Mouse (Mus musculus): ENCODE data around the gene Mllt3. TPM values are rescaled to one million over a fixed set of nuclear protein-coding genes. Genes with fewer than 3 reads are reported as not detected.

Mllt3 gene
- polyA plus RNA-seq, 1 experiment from 2014 or later = 72.4 TPM

GRCm38 (mm10) chr4:87823623-87824022 is 209.5 kb downstream of the Mllt3 start:
- no peak for DNase-seq (ENCODE audit: low spot score)
- ATAC-seq (ENCODE audit: insufficient read depth, low FRiP score, low TSS enrichment) = no peak
- Histone ChIP-seq H3K36me3 (ENCODE audit: control insufficient read depth, insufficient read depth, low read length) (no peaks in the 10 kb centered on the region), H3K4me3 (ENCODE audit: low read depth, low read length) (no peak overlapping the region), H3K9ac (ENCODE audit: low read length) (no peak overlapping the region), H3K9me3 (ENCODE audit: control insufficient read depth, low read length) (no peaks in the 10 kb centered on the region), H3K27ac (ENCODE audit: low read depth, low read length) (no peak overlapping the region), H3K4me2 (ENCODE audit: low read depth) (no peak overlapping the region), H3K27me3 (ENCODE audit: control insufficient read depth, insufficient read depth, low read length) (no peaks in the 10 kb centered on the region), H3K4me1 (ENCODE audit: control insufficient read depth, insufficient read depth, low read length) (no peaks in the 10 kb centered on the region)
- 89% methylated on average over 3 of the region's 3 CpGs for whole genome bisulfite sequencing

GRCm38 (mm10) chr4:87823191-87823590 is 210.0 kb downstream of the Mllt3 start:
- Histone ChIP-seq H3K4me2 (ENCODE audit: low read depth) (no peak overlapping the region), H3K9ac (ENCODE audit: low read length) (no peak overlapping the region), H3K9me3 (ENCODE audit: control insufficient read depth, low read length) (no peaks in the 10 kb centered on the region), H3K4me3 (ENCODE audit: low read depth, low read length) (no peak overlapping the region), H3K4me1 (ENCODE audit: control insufficient read depth, insufficient read depth, low read length) (no peaks in the 10 kb centered on the region), H3K27me3 (ENCODE audit: control insufficient read depth, insufficient read depth, low read length) (no peaks in the 10 kb centered on the region), H3K27ac (ENCODE audit: low read depth, low read length) (no peak overlapping the region), H3K36me3 (ENCODE audit: control insufficient read depth, insufficient read depth, low read length) (no peaks in the 10 kb centered on the region)
- no peak for ATAC-seq (ENCODE audit: insufficient read depth, low FRiP score, low TSS enrichment)
- 88% methylated on average over 6 of the region's 6 CpGs for WGBS
- DNase-seq (ENCODE audit: low spot score) = no peak

GRCm38 (mm10) chr4:87820911-87821310 is 212.3 kb downstream of the Mllt3 start:
- Histone ChIP-seq H3K4me2 (ENCODE audit: low read depth) (no peak overlapping the region), H3K27ac (ENCODE audit: low read depth, low read length) (no peak overlapping the region), H3K9me3 (ENCODE audit: control insufficient read depth, low read length) (no peaks in the 10 kb centered on the region), H3K4me3 (ENCODE audit: low read depth, low read length) (no peak overlapping the region), H3K36me3 (ENCODE audit: control insufficient read depth, insufficient read depth, low read length) (no peaks in the 10 kb centered on the region), H3K4me1 (ENCODE audit: control insufficient read depth, insufficient read depth, low read length) (no peaks in the 10 kb centered on the region), H3K27me3 (ENCODE audit: control insufficient read depth, insufficient read depth, low read length) (no peaks in the 10 kb centered on the region), H3K9ac (ENCODE audit: low read length) (no peak overlapping the region)
- WGBS = 89% methylated on average over 3 of the region's 3 CpGs
- no peak for DNase-seq (ENCODE audit: low spot score)
- no peak for ATAC-seq (ENCODE audit: insufficient read depth, low FRiP score, low TSS enrichment)

GRCm38 (mm10) chr4:87819182-87819581 is 214.0 kb downstream of the Mllt3 start:
- 62% methylated on average over 9 of the region's 9 CpGs for WGBS

GRCm38 (mm10) chr4:87818276-87818675 is 214.9 kb downstream of the Mllt3 start:
- Histone ChIP-seq H3K9me3 (ENCODE audit: control insufficient read depth, low read length) (no peaks in the 10 kb centered on the region), H3K4me1 (ENCODE audit: control insufficient read depth, insufficient read depth, low read length) (no peaks in the 10 kb centered on the region), H3K4me2 (ENCODE audit: low read depth) (no peak overlapping the region), H3K36me3 (ENCODE audit: control insufficient read depth, insufficient read depth, low read length) (no peaks in the 10 kb centered on the region), H3K27me3 (ENCODE audit: control insufficient read depth, insufficient read depth, low read length) (no peaks in the 10 kb centered on the region), H3K27ac (ENCODE audit: low read depth, low read length) (no peak overlapping the region), H3K9ac (ENCODE audit: low read length) (no peak overlapping the region), H3K4me3 (ENCODE audit: low read depth, low read length) (no peak overlapping the region)
- DNase-seq (ENCODE audit: low spot score) = no peak
- no peak for ATAC-seq (ENCODE audit: insufficient read depth, low FRiP score, low TSS enrichment)
- WGBS = 98% methylated on average over 1 of the region's 1 CpGs

More at GRCm38 (mm10) chr4:87819182-87819581, 214.0 kb downstream of the Mllt3 start:
- no peaks in the 10 kb centered on the region for H3K4me1 ChIP-seq (ENCODE audit: control insufficient read depth, insufficient read depth, low read length)
- H3K9me3 ChIP-seq (ENCODE audit: control insufficient read depth, low read length) = no peaks in the 10 kb centered on the region
- DNase-seq (ENCODE audit: low spot score) (no peak), ATAC-seq (ENCODE audit: insufficient read depth, low FRiP score, low TSS enrichment) (no peak)
- H3K9ac ChIP-seq (ENCODE audit: low read length) = no peak overlapping the region
- H3K27me3 ChIP-seq (ENCODE audit: control insufficient read depth, insufficient read depth, low read length) = no peaks in the 10 kb centered on the region
- H3K4me2 ChIP-seq (ENCODE audit: low read depth) = no peak overlapping the region
- no peak overlapping the region for H3K27ac ChIP-seq (ENCODE audit: low read depth, low read length)
- H3K36me3 ChIP-seq (ENCODE audit: control insufficient read depth, insufficient read depth, low read length) = no peaks in the 10 kb centered on the region
- H3K4me3 ChIP-seq (ENCODE audit: low read depth, low read length) = no peak overlapping the region

GRCm38 (mm10) chr4:87815465-87816108 is 217.6 kb downstream of the Mllt3 start:
- 84% methylated on average over 7 of the region's 7 CpGs for WGBS
- Histone ChIP-seq H3K27ac (ENCODE audit: low read depth, low read length) (no peak overlapping the region), H3K27me3 (ENCODE audit: control insufficient read depth, insufficient read depth, low read length) (no peaks in the 10 kb centered on the region), H3K4me3 (ENCODE audit: low read depth, low read length) (no peak overlapping the region), H3K9ac (ENCODE audit: low read length) (no peak overlapping the region), H3K4me2 (ENCODE audit: low read depth) (no peak overlapping the region), H3K9me3 (ENCODE audit: control insufficient read depth, low read length) (no peaks in the 10 kb centered on the region), H3K36me3 (ENCODE audit: control insufficient read depth, insufficient read depth, low read length) (no peaks in the 10 kb centered on the region), H3K4me1 (ENCODE audit: control insufficient read depth, insufficient read depth, low read length) (no peaks in the 10 kb centered on the region)
- DNase-seq (ENCODE audit: low spot score) (no peak), ATAC-seq (ENCODE audit: insufficient read depth, low FRiP score, low TSS enrichment) (no peak)

- Histone ChIP-seq H3K4me3 (ENCODE audit: low read depth, low read length) (no peak overlapping the region), H3K27me3 (ENCODE audit: control insufficient read depth, insufficient read depth, low read length) (no peaks in the 10 kb centered on the region), H3K27ac (ENCODE audit: low read depth, low read length) (no peak overlapping the region), H3K4me1 (ENCODE audit: control insufficient read depth, insufficient read depth, low read length) (no peaks in the 10 kb centered on the region), H3K9me3 (ENCODE audit: control insufficient read depth, low read length) (no peaks in the 10 kb centered on the region), H3K9ac (ENCODE audit: low read length) (no peak overlapping the region), H3K36me3 (ENCODE audit: control insufficient read depth, insufficient read depth, low read length) (no peaks in the 10 kb centered on the region), H3K4me2 (ENCODE audit: low read depth) (no peak overlapping the region)
- ATAC-seq (ENCODE audit: insufficient read depth, low FRiP score, low TSS enrichment) (no peak), DNase-seq (ENCODE audit: low spot score) (no peak)
- 90% methylated on average over 2 of the region's 2 CpGs for WGBS
Measured at GRCm38 (mm10) chr4:87811899-87812298, 221.3 kb downstream of the Mllt3 start.

GRCm38 (mm10) chr4:87806196-87806987 is 226.8 kb downstream of the Mllt3 start:
- no peak for ATAC-seq (ENCODE audit: insufficient read depth, low FRiP score, low TSS enrichment)
- no peak overlapping the region for H3K9ac ChIP-seq (ENCODE audit: low read length)
- peaks cover 32% of the 10 kb centered on the region for H3K4me1 ChIP-seq (ENCODE audit: control insufficient read depth, insufficient read depth, low read length)
- 13% methylated on average over 6 of the region's 6 CpGs for WGBS
- no peaks in the 10 kb centered on the region for H3K9me3 ChIP-seq (ENCODE audit: control insufficient read depth, low read length)
- DNase-seq (ENCODE audit: low spot score) = no peak
- H3K4me3 ChIP-seq (ENCODE audit: low read depth, low read length) = no peak overlapping the region
- no peaks in the 10 kb centered on the region for H3K36me3 ChIP-seq (ENCODE audit: control insufficient read depth, insufficient read depth, low read length)
- no peaks in the 10 kb centered on the region for H3K27me3 ChIP-seq (ENCODE audit: control insufficient read depth, insufficient read depth, low read length)
- H3K4me2 ChIP-seq (ENCODE audit: low read depth) = no peak overlapping the region
- no peak overlapping the region for H3K27ac ChIP-seq (ENCODE audit: low read depth, low read length)

GRCm38 (mm10) chr4:87804576-87804975 is 228.6 kb downstream of the Mllt3 start:
- H3K36me3 ChIP-seq (ENCODE audit: control insufficient read depth, insufficient read depth, low read length) = no peaks in the 10 kb centered on the region
- ATAC-seq (ENCODE audit: insufficient read depth, low FRiP score, low TSS enrichment) (no peak), DNase-seq (ENCODE audit: low spot score) (no peak)
- peaks cover 44% of the 10 kb centered on the region for H3K4me1 ChIP-seq (ENCODE audit: control insufficient read depth, insufficient read depth, low read length)
- H3K4me3 ChIP-seq (ENCODE audit: low read depth, low read length) = no peak overlapping the region
- peak overlapping the region; percentile 46; the same call in 1 of the 2 replicates for H3K27ac ChIP-seq (ENCODE audit: low read depth, low read length)
- no peaks in the 10 kb centered on the region for H3K9me3 ChIP-seq (ENCODE audit: control insufficient read depth, low read length)
- H3K9ac ChIP-seq (ENCODE audit: low read length) = no peak overlapping the region
- WGBS = 17% methylated on average over 3 of the region's 3 CpGs
- H3K4me2 ChIP-seq (ENCODE audit: low read depth) = no peak overlapping the region
- H3K27me3 ChIP-seq (ENCODE audit: control insufficient read depth, insufficient read depth, low read length) = no peaks in the 10 kb centered on the region

All from neural tube, embryonic 11.5 days (tissue).